Mouse (Mus musculus) kidney, embryonic 16.5 days (tissue): ENCODE results near the gene 1810049J17Rik. TPM values are rescaled to one million over a fixed set of nuclear protein-coding genes. Genes with fewer than 3 reads are reported as not detected.

Experiments used
- polyA plus RNA-seq: library from polyadenylated mRNA; unstranded; fragments of >200 nt; fragmentation: Nextera tagmentation; extraction: Ambion mirVana; gene quantifications from 2 replicates; pipeline ENCODE4 v1.2.1, GENCODE M21; 2015

Gene 1810049J17Rik
- polyA plus RNA-seq, 1 experiment from 2014 or later, result 0.71 TPM

Other genes with a start within 250 kb of the 1810049J17Rik start
- 101 and 108 TPM in 2 replicates for gene Zfr, start 204.1 kb downstream of the 1810049J17Rik start, polyA plus RNA-seq
- 22.5 and 25.0 TPM in 2 replicates for gene Mtmr12, start 116.9 kb downstream of the 1810049J17Rik start, polyA plus RNA-seq
- 81.5 and 84.7 TPM in 2 replicates for gene Golph3, start 449 bp downstream of the 1810049J17Rik start, polyA plus RNA-seq